Mouse (Mus musculus) testis, adult 2 months (tissue): ENCODE data around the gene Atxn1. TPM values are rescaled to one million over a fixed set of nuclear protein-coding genes. Genes with fewer than 3 reads are reported as not detected.

Source experiments
- H3K27ac ChIP-seq: fragments of 200-500 bp; 2 replicates; pipeline ENCODE4 v1.5.1; 2012; ENCODE audit warnings: low read depth, low read length; ENCODE audit not compliant: control insufficient read depth, insufficient read depth
- H3K27me3 ChIP-seq: fragments of 200-500 bp; 2 replicates; pipeline ENCODE4 v1.6.1; 2012; ENCODE audit warnings: mild to moderate bottlenecking, low read length, moderate library complexity; ENCODE audit not compliant: control insufficient read depth, insufficient read depth
- H3K36me3 ChIP-seq: fragments of 200-500 bp; 2 replicates; pipeline ENCODE4 v1.6.1; 2012; ENCODE audit warnings: mild to moderate bottlenecking, low read length; ENCODE audit not compliant: control insufficient read depth, insufficient read depth
- H3K4me1 ChIP-seq: fragments of 200-500 bp; 2 replicates; pipeline ENCODE4 v1.6.1; 2012; ENCODE audit warnings: low read length; ENCODE audit not compliant: control insufficient read depth, insufficient read depth
- H3K4me3 ChIP-seq: fragments of 200-500 bp; 2 replicates; pipeline ENCODE4 v1.5.1; 2012; ENCODE audit warnings: low read depth, mild to moderate bottlenecking, low read length, moderate library complexity, mixed read lengths; ENCODE audit not compliant: control insufficient read depth
- CTCF ChIP-seq: fragments of 200-500 bp; IDR thresholded peaks from 2 replicates; pipeline ENCODE4 v1.5.1; 2012; ENCODE audit warnings: low read depth, mild to moderate bottlenecking, inconsistent platforms, low read length, moderate library complexity; ENCODE audit not compliant: control insufficient read depth, insufficient read depth, insufficient replicate concordance
- POLR2A ChIP-seq: fragments of 200-500 bp; IDR thresholded peaks from 2 replicates; pipeline ENCODE4 v1.6.1; 2012; ENCODE audit warnings: low read depth, mild to moderate bottlenecking, inconsistent platforms, low read length, moderate library complexity; ENCODE audit not compliant: control insufficient read depth
- polyA plus RNA-seq: library from polyadenylated mRNA; depleted of rRNA; stranded (reverse); fragments of >200 nt; gene quantifications from 2 replicates; pipeline ENCODE4 v1.2.3, GENCODE M21; 2012

Gene Atxn1
- polyA plus RNA-seq, 1 experiment: 3.2 TPM

- H3K27ac ChIP-seq: no peak overlapping the region
Observed at GRCm38 (mm10) chr13:45694921-45695437, 269.8 kb downstream of the Atxn1 start.

GRCm38 (mm10) chr13:45693953-45694352 lies 270.9 kb downstream of the Atxn1 start:
- Histone ChIP-seq H3K27me3 (no peaks in the 10 kb centered on the region), H3K36me3 (no peaks in the 10 kb centered on the region), H3K4me3 (no peak overlapping the region), H3K4me1 (no peaks in the 10 kb centered on the region), H3K27ac (no peak overlapping the region)
- TF ChIP-seq CTCF (no peak), POLR2A (no peak)

More at GRCm38 (mm10) chr13:45694921-45695437, 269.8 kb downstream of the Atxn1 start:
- no peaks in the 10 kb centered on the region for H3K27me3 ChIP-seq
- H3K4me1 ChIP-seq: no peaks in the 10 kb centered on the region
- no peak overlapping the region for H3K4me3 ChIP-seq
- TF ChIP-seq POLR2A (no peak), CTCF (no peak)
- H3K36me3 ChIP-seq: no peaks in the 10 kb centered on the region

- no peaks in the 10 kb centered on the region for H3K36me3 ChIP-seq
- H3K4me1 ChIP-seq: no peaks in the 10 kb centered on the region
- no peak overlapping the region for H3K27ac ChIP-seq
- no peak overlapping the region for H3K4me3 ChIP-seq
- TF ChIP-seq CTCF (no peak), POLR2A (no peak)
- H3K27me3 ChIP-seq: no peaks in the 10 kb centered on the region
Observed at GRCm38 (mm10) chr13:45693534-45693933, 271.3 kb downstream of the Atxn1 start.

- no peaks in the 10 kb centered on the region for H3K36me3 ChIP-seq
- H3K27me3 ChIP-seq: no peaks in the 10 kb centered on the region
- TF ChIP-seq POLR2A: no peak
- no peak for TF ChIP-seq CTCF
- H3K27ac ChIP-seq: no peak overlapping the region
- no peaks in the 10 kb centered on the region for H3K4me1 ChIP-seq
- H3K4me3 ChIP-seq: no peak overlapping the region
Observed at GRCm38 (mm10) chr13:45693126-45693525, 271.7 kb downstream of the Atxn1 start.

GRCm38 (mm10) chr13:45692440-45692839 lies 272.4 kb downstream of the Atxn1 start:
- Histone ChIP-seq H3K4me1 (no peaks in the 10 kb centered on the region), H3K4me3 (no peak overlapping the region), H3K36me3 (no peaks in the 10 kb centered on the region), H3K27me3 (no peaks in the 10 kb centered on the region), H3K27ac (no peak overlapping the region)
- TF ChIP-seq CTCF (no peak), POLR2A (no peak)

- no peaks in the 10 kb centered on the region for H3K27me3 ChIP-seq
- no peak overlapping the region for H3K27ac ChIP-seq
- H3K4me1 ChIP-seq: no peaks in the 10 kb centered on the region
- H3K36me3 ChIP-seq: no peaks in the 10 kb centered on the region
- H3K4me3 ChIP-seq: no peak overlapping the region
- no peak for TF ChIP-seq POLR2A
- TF ChIP-seq CTCF: no peak
Observed at GRCm38 (mm10) chr13:45690426-45690825, 274.4 kb downstream of the Atxn1 start.

- Histone ChIP-seq H3K27me3 (no peaks in the 10 kb centered on the region), H3K27ac (no peak overlapping the region), H3K36me3 (no peaks in the 10 kb centered on the region), H3K4me3 (no peak overlapping the region), H3K4me1 (no peaks in the 10 kb centered on the region)
- TF ChIP-seq POLR2A: no peak
- TF ChIP-seq CTCF: no peak
Observed at GRCm38 (mm10) chr13:45688864-45689263, 275.9 kb downstream of the Atxn1 start.

GRCm38 (mm10) chr13:45687581-45687980 lies 277.2 kb downstream of the Atxn1 start:
- TF ChIP-seq CTCF: no peak
- TF ChIP-seq POLR2A: no peak
- H3K4me3 ChIP-seq: no peak overlapping the region
- H3K4me1 ChIP-seq: no peaks in the 10 kb centered on the region
- H3K36me3 ChIP-seq: no peaks in the 10 kb centered on the region
- no peaks in the 10 kb centered on the region for H3K27me3 ChIP-seq
- no peak overlapping the region for H3K27ac ChIP-seq
